Mouse (Mus musculus) liver, postnatal 0 days (tissue): Measurements from ENCODE around the gene Ctf2. TPM values are rescaled to one million over a fixed set of nuclear protein-coding genes. Genes with fewer than 3 reads are reported as not detected.
"Not testable (repeated sequence)": the region's sequence is repeated elsewhere in the genome, so short reads cannot be mapped to it uniquely, and the experiment has no call there.

Experiments used
- ATAC-seq: fragments of 200-750 bp; cut with Nextera tagmentation; 2 replicates; pipeline ENCODE4 v1.8.0; 2017; ENCODE audit warnings: mild to moderate bottlenecking, moderate library complexity
- DNase-seq: peaks from one replicate; pipeline ENCODE4 v3.0.0-alpha.2; 2016
- H3K27ac ChIP-seq: fragments of 300-500 bp; sonication (generic); 2 replicates; pipeline ENCODE4 v1.5.1; 2014; ENCODE audit warnings: antibody characterized with exemption, moderate library complexity, mild to moderate bottlenecking, low read depth
- H3K27me3 ChIP-seq: fragments of 300-500 bp; sonication (generic); 2 replicates; pipeline ENCODE4 v1.6.1; 2014; ENCODE audit warnings: low read length, control low read depth, mixed read lengths; ENCODE audit not compliant: insufficient read depth
- H3K36me3 ChIP-seq: fragments of 300-500 bp; sonication (generic); replicated peaks from 2 replicates; pipeline ENCODE4 v1.6.1; 2014; ENCODE audit warnings: mild to moderate bottlenecking, control low read depth, low read length, moderate library complexity, mixed read lengths; ENCODE audit not compliant: insufficient read depth
- H3K4me1 ChIP-seq: fragments of 300-500 bp; sonication (generic); 2 replicates; pipeline ENCODE4 v1.6.1; 2014; ENCODE audit warnings: antibody characterized with exemption, mild to moderate bottlenecking, control low read depth; ENCODE audit not compliant: insufficient read depth
- H3K4me2 ChIP-seq: fragments of 300-500 bp; sonication (generic); 2 replicates; pipeline ENCODE4 v1.6.1; 2014; ENCODE audit warnings: low read depth, mild to moderate bottlenecking, low read length, moderate library complexity, mixed read lengths
- H3K4me3 ChIP-seq: fragments of 300-500 bp; sonication (generic); 2 replicates; pipeline ENCODE4 v1.5.1; 2014; ENCODE audit warnings: low read depth, low read length
- H3K9ac ChIP-seq: fragments of 300-500 bp; sonication (generic); replicated peaks from 2 replicates; pipeline ENCODE4 v1.6.1; 2014; ENCODE audit warnings: mild to moderate bottlenecking, moderate library complexity
- H3K9me3 ChIP-seq: fragments of 300-500 bp; sonication (generic); 2 replicates; pipeline ENCODE4 v1.6.1; 2016; ENCODE audit warnings: mild to moderate bottlenecking, control low read depth, low read length, mixed read lengths
- CTCF ChIP-seq: sonication (generic); IDR thresholded peaks from 2 replicates; pipeline ENCODE4 v1.5.1; 2016; ENCODE audit warnings: antibody characterized with exemption, low read depth
- EP300 ChIP-seq: IDR thresholded peaks from 2 replicates; pipeline ENCODE4 v1.6.1; 2016; ENCODE audit warnings: antibody characterized with exemption, low read depth, mild to moderate bottlenecking
- WGBS: fragments of 180-500 bp; shearing (Covaris S2); extraction: QIAGEN DNeasy Blood & Tissue Kit; methylation state at CpG from one replicate; pipeline ENCODE4 v1.1.7; 2014; ENCODE audit not compliant: insufficient replicate concordance; 5-methylcytosine and 5-hydroxymethylcytosine counted together
- polyA plus RNA-seq: library from polyadenylated mRNA; unstranded; fragments of >200 nt; fragmentation: Nextera tagmentation; extraction: Ambion mirVana; gene quantifications from 2 replicates; pipeline ENCODE4 v1.2.1, GENCODE M21; 2015

The Ctf2 gene
- polyA plus RNA-seq, 1 experiment from 2014 or later: not detected

DNA sequence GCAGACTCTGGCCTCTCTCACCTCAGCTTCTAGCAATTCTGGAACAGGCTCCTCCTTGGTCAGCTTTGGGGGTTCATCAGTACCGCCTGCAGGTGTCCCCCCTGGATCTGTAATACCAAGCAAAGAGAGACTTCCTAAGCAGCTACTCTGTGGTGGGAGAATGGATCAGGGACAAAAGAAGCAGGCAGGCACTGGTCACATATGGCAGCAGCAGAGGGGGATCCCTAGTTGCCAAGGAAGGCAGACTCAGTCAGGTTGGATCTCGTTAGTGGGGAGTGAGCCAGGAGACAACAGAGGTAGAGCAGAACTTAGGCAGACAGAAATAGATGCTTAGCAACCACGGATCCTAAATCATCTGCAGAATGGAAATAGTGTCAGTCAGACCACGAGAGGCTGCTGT is 26.3 kb downstream of the Ctf2 start:
- ATAC-seq (no peak), DNase-seq (no peak)
- Histone ChIP-seq H3K4me3 (no peak overlapping the region), H3K27ac (no peak overlapping the region), H3K9me3 (no peaks in the 10 kb centered on the region), H3K36me3 (0 out of 2 replicates have a peak, but pooled peaks cover 9% of the 10 kb centered on the region), H3K27me3 (no peaks in the 10 kb centered on the region), H3K4me1 (peaks cover 18% of the 10 kb centered on the region), H3K4me2 (no peak overlapping the region), H3K9ac (no peak overlapping the region)
- no peak for TF ChIP-seq EP300
- TF ChIP-seq CTCF: no peak
- 76% methylated on average over 4 of the region's 4 CpGs for WGBS

DNA sequence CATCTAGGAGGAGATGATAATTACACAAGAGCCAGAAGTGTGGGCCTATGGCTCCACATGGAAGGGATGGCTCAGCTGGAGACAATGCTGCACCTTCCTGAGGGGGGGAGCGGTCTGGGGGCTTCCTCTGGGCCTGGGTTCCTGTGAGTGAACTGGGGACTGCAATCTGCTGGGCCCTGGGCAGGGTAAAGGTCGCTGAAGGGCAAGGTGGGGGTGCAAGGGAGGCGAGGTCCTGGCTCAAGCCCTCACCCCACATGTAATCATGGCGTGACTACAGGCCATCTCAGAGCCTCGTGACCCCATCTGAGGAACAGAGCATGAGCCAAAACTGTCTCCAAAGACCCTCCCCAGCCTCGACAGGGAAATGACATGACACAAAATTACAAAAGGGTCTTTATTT is 27.4 kb downstream of the Ctf2 start:
- peak overlapping the region; percentile 55; the same call in 1 of the 2 replicates for H3K27ac ChIP-seq
- H3K27me3 ChIP-seq: no peaks in the 10 kb centered on the region
- TF ChIP-seq CTCF: no peak
- TF ChIP-seq EP300: no peak
- DNase-seq (no peak), ATAC-seq (no peak)
- 72% methylated on average over 6 of the region's 6 CpGs for WGBS
- no peaks in the 10 kb centered on the region for H3K9me3 ChIP-seq
- H3K36me3 ChIP-seq: 0 out of 2 replicates have a peak, but pooled peaks cover 9% of the 10 kb centered on the region
- no peak overlapping the region for H3K4me3 ChIP-seq
- H3K4me2 ChIP-seq: no peak overlapping the region
- H3K9ac ChIP-seq: no peak overlapping the region
- peaks cover 18% of the 10 kb centered on the region for H3K4me1 ChIP-seq

GRCm38 (mm10) chr7:127703561-127704178 is 28.3 kb downstream of the Ctf2 start:
- Histone ChIP-seq H3K36me3 (0 out of 2 replicates have a peak, but pooled peaks cover 9% of the 10 kb centered on the region), H3K9ac (no peak overlapping the region), H3K27me3 (no peaks in the 10 kb centered on the region), H3K4me1 (peaks cover 12% of the 10 kb centered on the region), H3K9me3 (no peaks in the 10 kb centered on the region), H3K4me2 (no peak overlapping the region), H3K4me3 (no peak overlapping the region), H3K27ac (peak overlapping the region; percentile 55)
- ATAC-seq: no peak
- 73% methylated on average over 8 of the region's 8 CpGs for WGBS
- no peak for DNase-seq
- TF ChIP-seq CTCF (no peak), EP300 (no peak)

DNA sequence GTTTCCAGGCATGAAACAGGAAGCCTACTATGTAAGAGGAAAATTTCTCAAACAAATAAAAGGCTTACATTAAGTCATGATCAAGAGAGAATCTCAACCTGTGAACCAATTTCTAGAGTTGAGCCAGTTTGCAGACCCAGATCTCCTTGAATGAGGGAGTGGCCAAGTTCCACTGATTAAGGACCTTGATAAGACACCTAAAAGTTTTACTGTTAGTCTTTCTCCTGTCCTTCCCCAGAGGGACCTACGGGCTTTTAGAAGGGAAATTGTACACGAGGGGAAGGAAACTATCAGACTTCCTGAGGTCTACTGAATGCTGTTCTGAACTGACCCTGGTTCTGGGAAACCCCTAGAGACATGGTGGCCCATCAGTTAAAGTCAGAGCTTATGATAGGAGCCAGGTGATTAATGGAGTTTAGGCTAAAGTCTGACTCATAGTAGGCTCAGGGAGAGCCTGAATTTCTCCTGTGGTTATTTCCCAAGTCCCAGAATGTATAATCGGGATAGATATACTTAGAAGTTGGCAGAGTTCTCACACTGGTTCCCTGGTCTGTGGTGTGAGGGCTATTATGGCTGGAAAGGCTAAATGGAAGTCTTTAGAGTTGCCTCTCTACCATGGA is 31.1 kb downstream of the Ctf2 start:
- Histone ChIP-seq H3K9ac (no peak overlapping the region), H3K4me1 (no peaks in the 10 kb centered on the region), H3K9me3 (no peaks in the 10 kb centered on the region), H3K4me2 (no peak overlapping the region), H3K27me3 (no peaks in the 10 kb centered on the region), H3K27ac (no peak overlapping the region), H3K36me3 (0 out of 2 replicates have a peak, but pooled peaks cover 2% of the 10 kb centered on the region), H3K4me3 (no peak overlapping the region)
- no peak for ATAC-seq
- TF ChIP-seq CTCF (no peak), EP300 (no peak)
- no peak for DNase-seq
- 39% methylated on average over 3 of the region's 3 CpGs for WGBS

DNA sequence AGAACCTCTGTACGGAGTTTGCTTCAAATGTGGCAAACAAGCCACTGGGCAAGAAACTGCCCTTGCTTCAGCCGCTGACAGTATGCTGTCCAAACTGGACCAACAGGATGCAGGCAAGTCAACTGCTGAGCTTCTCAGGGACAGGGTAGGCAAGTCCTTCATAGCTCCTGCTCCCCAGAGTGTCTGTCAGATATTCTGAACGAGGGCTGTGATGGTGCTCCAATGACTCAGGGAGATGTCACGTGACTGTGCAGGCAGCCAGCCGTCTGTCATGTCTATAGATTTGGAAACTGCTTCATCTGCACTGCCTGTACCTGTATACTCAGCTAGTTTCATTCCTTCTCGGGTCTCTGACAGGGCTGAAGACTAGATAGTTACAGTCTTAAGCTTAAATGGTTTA is 33.0 kb downstream of the Ctf2 start:
- Histone ChIP-seq H3K27me3 (no peaks in the 10 kb centered on the region), H3K9ac (no peak overlapping the region), H3K4me1 (no peaks in the 10 kb centered on the region), H3K27ac (no peak overlapping the region), H3K9me3 (no peaks in the 10 kb centered on the region), H3K4me3 (no peak overlapping the region), H3K36me3 (no peaks in the 10 kb centered on the region), H3K4me2 (no peak overlapping the region)
- no peak for TF ChIP-seq EP300
- no peak for TF ChIP-seq CTCF
- WGBS: 71% methylated on average over 6 of the region's 6 CpGs
- no peak for ATAC-seq
- no peak for DNase-seq

DNA sequence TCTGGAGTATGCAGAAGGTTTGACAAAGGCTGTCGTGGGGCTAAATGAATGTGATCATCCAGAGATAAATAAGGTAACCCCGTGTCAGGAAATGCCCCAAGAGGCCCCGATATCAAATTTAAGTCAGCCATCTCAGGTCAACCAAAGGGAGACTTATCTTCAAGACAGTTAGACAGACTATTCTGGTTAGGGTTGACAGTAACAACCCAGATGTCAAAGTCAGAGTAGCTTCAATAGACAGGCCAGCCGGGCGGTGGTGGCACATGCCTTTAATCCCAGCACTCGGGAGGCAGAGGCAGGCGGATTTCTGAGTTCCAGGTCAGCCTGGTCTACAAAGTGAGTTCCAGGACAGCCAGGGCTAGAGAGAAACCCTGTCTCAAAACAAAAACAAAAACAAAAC is 38.2 kb downstream of the Ctf2 start:
- not testable (repeated sequence) for H3K27ac ChIP-seq, H3K9ac ChIP-seq, H3K4me2 ChIP-seq, H3K4me1 ChIP-seq, H3K27me3 ChIP-seq, DNase-seq, H3K9me3 ChIP-seq, ATAC-seq, H3K36me3 ChIP-seq, H3K4me3 ChIP-seq
- WGBS: 57% methylated on average over 7 of the region's 7 CpGs
